Mouse (Mus musculus) spleen, postnatal 36 days (tissue): Measurements from ENCODE around the gene Rtf2.

Source experiments
- DNase-seq, 2 experiments: peaks; one replicate each; pipeline ENCODE4 v3.0.0; 2022; ENCODE audit warnings: low spot score in 2 of 2, mixed read lengths in 1 of 2

Rtf2 gene

DNA sequence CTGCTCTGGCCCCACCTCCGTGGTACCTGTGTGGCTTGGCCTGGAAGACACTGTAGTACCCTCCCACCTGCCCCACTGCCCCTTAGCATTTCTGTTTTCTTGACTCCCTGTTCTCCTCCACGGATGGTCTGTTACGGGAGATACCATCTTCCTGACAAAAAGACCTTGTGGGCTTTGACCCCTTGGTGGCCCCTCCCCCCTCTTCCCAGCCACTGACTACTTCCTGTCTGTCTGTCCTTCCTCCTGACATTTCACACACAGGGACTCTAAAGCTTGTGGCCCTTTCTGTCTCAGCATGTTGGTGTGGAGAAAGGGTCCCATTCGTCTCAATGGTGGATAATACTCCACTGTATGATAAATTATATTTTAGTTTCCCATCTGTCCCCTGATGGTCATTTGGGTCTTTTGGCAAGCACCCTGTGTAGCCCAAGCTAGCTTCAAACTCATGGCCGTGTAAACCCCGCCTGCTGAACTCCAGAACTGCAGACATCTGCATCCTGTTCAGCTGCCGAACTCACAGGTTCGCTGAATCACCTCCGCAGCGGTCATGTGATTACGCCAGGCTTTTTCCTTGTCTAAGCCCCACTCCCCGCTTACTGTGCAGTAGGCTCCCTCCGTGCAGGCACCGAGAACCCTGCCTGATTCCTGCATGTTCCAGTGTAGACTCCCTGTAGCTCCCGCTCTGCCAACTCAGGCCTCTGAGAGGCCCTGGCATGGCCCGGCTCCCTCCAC, 41.5 kb downstream of the Rtf2 start:
- DNase-seq: no peak

DNA sequence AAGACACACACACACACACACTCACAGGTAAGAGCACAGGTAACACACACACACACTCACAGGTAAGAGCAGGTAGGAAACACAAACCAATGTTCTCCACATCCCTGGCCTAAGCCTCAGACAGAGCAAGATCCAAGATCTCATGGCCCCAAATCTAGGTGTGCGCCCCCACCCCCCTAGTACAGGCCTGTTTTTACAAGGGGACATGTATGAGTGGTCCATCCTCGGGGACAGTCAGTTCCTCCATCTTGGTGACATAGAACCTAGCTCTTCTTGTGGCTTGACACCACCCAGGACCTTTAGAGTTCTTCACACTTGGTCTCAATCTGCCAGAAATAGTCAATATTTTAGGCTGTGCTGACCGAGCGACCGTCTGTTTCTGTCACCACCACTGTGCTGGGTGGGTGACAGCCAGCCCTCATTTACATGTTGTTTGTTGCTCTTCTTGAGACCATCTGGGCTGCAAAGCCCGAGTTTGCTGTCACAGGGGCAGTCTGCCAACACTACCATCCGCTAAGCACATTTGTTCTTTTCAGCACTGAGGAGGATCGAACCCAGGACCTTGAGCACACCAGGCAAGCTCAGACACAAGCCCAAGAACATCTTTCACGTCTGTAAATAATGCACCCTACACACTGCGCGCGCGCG, 43.5 kb downstream of the Rtf2 start:
- no peak for DNase-seq

DNA sequence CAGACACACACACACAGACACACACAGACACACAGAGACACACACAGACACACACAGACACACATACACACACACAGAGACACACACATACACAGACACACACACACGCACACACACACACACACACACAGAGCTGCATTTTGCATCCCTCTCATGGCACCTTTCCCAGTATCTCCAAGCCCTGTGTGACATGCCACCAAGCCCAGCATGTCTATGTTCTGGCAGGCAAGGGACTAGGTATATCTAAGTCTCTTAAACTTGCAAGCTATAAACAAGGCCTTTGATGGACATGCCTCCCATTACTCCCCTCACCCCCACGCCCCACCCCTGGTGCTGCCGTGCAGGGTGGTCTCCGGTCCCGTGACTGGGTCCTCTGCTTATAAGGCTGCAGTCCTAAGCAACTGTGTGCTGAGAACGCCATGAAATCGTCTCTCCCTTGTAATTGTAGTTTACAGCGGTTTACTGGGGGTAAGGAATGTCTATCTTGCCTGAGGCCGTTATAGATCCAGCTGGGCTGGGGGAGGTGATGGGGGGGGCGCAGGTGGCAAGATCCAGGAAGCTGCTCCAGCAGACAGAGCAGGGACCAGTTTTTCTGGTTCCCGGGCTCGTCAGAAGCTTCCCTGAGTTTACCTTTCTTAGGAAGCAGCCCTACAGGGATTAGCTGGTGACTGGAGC, 44.5 kb downstream of the Rtf2 start:
- no peak for DNase-seq

DNA sequence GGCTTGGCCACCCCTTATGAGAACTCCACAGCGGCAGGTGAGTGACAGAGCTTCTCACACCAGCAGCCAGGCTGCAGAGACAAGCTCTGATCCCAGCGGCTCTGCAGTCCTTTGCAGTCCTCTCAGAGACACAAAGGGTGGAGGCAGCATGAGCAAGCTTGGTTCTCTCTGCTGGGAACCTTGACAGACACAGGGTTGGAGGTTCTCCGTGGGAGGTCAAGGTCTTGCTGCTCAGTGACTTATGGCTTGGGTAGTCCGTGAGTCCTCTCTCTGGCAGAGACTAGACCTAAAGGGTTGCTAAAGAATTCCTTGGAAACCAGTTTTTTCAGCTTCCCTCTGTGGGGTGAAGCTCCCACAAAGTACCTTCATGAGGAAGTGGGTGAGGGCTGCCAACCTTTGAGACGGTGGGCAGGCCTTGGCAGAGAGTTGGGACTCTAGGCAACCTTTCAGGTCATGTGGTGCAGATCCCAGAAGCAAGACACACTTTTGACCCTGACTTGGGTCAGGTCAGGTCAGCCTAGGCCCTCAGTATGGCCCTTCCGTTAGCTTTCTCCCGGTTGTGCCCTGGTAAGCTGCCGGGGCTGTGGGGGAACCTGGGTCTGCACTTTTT, 56.5 kb downstream of the Rtf2 start:
- no peak for DNase-seq

DNA sequence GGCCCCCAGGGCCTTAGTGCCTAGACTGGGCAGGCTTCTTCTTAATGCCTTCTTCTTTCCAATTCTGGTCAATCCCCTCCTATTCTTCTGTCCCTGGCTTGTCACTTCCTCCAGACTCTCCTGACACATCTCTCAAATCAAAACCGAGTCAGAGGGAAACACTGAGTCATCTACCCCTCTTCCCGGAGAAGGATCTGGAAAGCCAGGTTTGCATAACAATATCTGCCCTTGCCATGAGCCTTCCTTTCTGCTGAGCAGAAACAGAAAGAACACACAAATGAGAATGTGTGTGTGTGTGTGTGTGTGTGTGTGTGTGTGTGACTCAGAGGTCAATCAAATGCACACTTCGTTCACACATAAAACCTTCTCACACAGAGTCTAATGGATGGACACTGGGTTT, 58.5 kb downstream of the Rtf2 start:
- no peak for DNase-seq

DNA sequence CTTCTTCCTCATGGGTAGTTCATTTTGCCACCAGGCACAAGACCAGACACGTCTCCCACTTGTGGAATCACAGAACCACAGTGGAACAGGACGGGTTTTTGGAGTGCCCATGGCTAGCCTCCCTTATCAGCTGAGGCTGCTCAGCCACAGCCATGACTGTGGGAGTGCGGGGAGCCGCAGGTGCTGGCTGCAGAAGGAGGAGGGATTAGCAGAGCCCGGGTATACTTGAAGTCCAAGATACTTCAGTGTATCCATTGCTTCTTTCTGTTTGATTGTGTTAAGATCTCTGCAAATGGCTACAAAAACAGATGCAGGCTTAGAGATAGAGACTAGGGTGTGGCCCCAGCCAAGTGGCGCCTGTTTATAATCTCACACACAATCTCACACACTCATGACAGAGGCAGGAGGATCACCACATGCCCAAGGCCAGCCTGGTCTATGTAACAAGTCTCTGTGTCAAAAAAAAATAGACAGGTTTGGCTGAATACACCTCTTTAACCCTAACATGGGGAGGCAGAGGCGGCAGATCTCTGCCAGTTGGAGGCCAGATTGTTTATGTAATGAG, 60.5 kb downstream of the Rtf2 start:
- no peak for DNase-seq

DNA sequence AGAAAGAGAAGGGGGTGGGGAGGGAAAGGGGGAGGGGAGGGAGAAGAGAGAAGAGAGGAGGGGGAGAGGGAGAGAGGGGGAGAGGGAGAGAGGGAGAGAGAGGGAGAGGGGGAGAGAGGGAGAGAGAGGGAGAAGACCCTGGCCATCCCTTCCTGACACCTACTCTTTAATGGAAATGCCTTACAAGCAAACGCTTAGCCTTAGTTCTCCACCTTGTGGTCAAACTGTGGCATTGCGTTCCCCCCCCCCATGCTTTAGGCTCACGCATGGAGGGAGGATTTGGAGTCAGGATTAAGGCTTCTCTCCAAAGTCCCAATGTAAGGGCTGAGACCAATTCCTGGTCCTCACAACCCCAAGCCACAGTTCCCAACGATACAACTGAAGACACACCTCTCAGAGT, 61.0 kb downstream of the Rtf2 start:
- no peak for DNase-seq

DNA sequence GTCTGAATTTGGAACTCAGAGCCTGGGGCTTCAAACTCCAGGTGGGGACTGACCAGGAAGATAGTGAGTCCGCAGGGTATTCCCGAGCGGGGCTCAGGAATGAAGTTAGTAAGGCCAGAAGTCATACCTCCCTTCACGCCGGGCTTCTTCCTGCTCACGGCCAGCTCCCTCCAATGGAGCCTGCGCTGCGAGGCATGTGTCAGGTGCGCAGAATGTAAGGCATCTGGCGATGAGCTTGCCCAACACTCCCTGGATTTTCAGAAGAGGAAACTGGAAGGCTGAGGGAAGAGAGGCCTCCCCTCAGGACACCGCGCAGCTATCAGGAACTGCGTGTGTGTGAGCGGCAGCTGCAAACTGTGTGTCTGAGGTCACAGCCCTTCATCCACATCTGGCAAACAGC, 61.8 kb downstream of the Rtf2 start:
- no peak for DNase-seq

DNA sequence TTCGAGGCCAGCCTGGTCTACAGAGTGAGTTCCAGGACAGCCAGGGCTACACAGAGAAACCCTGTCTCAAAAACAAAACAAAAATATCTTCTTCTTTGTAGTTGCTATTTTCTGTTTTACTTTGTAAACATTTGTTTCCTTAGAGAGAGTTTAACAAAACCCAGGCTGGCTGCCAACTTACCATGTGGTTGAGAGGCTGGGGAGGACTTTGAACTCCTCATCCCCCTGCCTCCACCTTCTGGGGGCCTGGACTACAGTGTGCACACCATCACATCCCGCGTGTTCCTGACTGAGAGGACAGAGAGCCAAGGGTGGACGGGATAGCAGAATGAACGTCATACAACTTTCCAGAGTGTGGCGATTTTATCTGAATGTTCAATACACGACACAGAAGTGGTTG, 65.8 kb downstream of the Rtf2 start:
- no peak for DNase-seq

DNA sequence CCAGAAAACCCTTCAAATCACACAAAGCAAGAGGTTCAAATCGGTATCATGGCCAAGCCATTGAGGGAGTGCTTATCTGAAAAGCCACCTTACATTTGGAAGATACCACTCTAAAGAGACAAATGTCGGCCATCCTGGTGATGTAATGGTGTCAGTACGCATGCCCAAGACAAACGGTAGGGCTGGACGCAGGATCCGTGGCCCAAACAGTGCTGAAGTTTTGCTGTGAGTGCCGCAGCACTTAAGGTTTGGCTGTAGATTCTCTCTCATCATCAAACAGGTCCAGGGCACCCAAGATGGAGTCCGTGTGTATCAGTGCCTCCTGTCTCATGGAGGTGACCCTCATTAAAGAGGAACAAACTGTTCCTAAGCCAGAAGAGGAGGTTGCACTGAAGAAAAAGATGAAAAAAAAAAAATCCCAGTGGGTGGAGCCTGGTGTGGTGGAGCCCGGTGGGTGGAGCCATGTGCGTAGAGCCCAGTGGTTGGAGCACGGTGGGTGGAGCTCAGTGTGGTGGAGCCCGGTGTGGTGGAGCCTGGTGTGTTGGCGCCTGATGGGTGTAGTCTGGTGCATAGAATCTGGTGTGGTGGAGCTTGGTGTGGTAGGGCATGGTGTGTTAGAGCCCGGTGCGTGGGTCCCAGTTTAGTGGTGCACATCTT, 69.8 kb downstream of the Rtf2 start:
- DNase-seq: no peak

DNA sequence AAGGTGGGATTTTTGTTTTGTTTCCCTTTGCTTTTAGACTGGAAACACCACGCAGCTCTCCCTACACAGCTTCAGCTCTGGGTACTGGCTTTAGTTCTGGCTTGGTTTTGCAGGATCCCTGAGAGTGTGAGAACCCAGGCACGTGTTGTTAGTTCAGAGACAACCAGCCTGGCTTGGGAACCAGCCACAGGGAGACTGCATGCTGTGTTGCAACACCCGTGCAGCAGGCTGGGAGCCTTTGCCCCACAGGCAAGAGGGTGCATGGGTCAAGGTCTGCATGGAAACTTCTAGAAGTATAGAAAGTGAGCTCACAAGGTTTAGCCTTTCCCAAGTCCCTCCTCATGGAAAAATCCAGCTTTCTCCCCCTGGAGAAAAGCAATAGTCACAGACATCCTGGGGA, 70.5 kb downstream of the Rtf2 start:
- DNase-seq: no peak

DNA sequence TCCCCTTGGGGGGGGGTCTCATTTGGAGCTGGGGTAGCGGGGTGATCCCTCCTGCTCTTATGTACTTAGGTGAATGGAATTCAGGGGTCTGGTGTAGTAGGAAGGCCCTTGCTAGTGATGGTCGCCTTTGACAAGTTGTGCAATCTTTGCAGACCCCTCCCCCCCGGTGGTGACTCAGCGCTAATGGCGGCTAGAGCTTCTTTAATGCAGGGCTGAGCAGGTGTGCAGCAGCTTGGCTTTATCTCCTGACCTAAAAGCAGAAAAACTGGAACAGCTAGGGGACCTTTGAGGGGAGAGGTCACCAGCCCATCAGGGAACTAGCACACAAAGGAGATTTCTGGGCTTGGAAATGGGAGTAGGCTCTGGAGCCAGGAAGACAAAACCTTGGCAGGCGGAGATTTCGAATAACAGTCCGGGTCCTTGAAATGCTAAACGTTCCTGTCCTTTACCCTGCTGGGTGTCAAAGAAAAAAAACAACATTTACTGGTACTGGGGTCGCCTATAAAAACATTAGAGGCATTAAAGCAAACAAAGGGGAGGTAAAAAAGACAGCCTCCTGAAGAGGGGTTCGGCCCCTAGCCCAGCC, 76.1 kb downstream of the Rtf2 start:
- DNase-seq: no peak
